Mouse (Mus musculus) ES-E14 (cell line): ENCODE measurements around the gene Zc3h10. TPM values are rescaled to one million over a fixed set of nuclear protein-coding genes. Genes with fewer than 3 reads are reported as not detected.

Source experiments
- DNase-seq: peaks from one replicate; pipeline ENCODE4 v3.0.0-alpha.2; 2013; ENCODE audit warnings: low read depth, low spot score
- H3K27ac ChIP-seq: 2 replicates; pipeline ENCODE4 v1.5.1; 2012; ENCODE audit warnings: low read depth, mild to moderate bottlenecking, low read length, moderate library complexity, mixed read lengths; ENCODE audit not compliant: poor library complexity, insufficient read depth, severe bottlenecking
- H3K36me3 ChIP-seq: 2 replicates; pipeline ENCODE4 v1.6.1; 2012; ENCODE audit warnings: mild to moderate bottlenecking, low read length, moderate library complexity, mixed read lengths; ENCODE audit not compliant: control insufficient read depth, poor library complexity, insufficient read depth, severe bottlenecking
- H3K4me1 ChIP-seq, 2 experiments: fragments of 150-350 bp in 1 of 2; sonication (generic) in 1 of 2; 2 replicates each; pipeline ENCODE4 v1.6.1; 2012; ENCODE audit warnings: low read length in 2 of 2, mild to moderate bottlenecking in 1 of 2, mixed read lengths in 1 of 2; ENCODE audit not compliant: control insufficient read depth in 2 of 2, insufficient read depth in 2 of 2, poor library complexity in 1 of 2
- H3K4me3 ChIP-seq, 2 experiments: fragments of 150-350 bp in 1 of 2; sonication (generic) in 1 of 2; 2 replicates each; pipeline ENCODE4 v1.5.1; 2012; ENCODE audit warnings: low read length in 2 of 2, low read depth in 1 of 2, mild to moderate bottlenecking in 1 of 2, mixed read lengths in 1 of 2; ENCODE audit not compliant: insufficient read depth in 1 of 2, poor library complexity in 1 of 2, severe bottlenecking in 1 of 2
- H3K9ac ChIP-seq: 2 replicates; pipeline ENCODE4 v1.6.1; 2012; ENCODE audit warnings: low read depth, mild to moderate bottlenecking, low read length, mixed read lengths; ENCODE audit not compliant: poor library complexity, insufficient read depth, severe bottlenecking
- H3K9me3 ChIP-seq: fragments of 150-350 bp; sonication (generic); 2 replicates; pipeline ENCODE4 v1.6.1; 2012; ENCODE audit warnings: low read depth, mild to moderate bottlenecking, low read length; ENCODE audit not compliant: control insufficient read depth, insufficient read depth
- CHD2 ChIP-seq: IDR thresholded peaks from 2 replicates; pipeline ENCODE4 v1.6.1; 2014; ENCODE audit warnings: mild to moderate bottlenecking, low read depth, low read length, inconsistent platforms
- HCFC1 ChIP-seq: IDR thresholded peaks from 2 replicates; pipeline ENCODE4 v1.6.1; 2012; ENCODE audit warnings: low read length, inconsistent platforms, borderline replicate concordance; ENCODE audit not compliant: insufficient read depth
- MAFK ChIP-seq: IDR thresholded peaks from 2 replicates; pipeline ENCODE4 v1.6.1; 2014; ENCODE audit warnings: mild to moderate bottlenecking, low read depth, low read length, inconsistent platforms; ENCODE audit not compliant: insufficient read depth
- ZC3H11A ChIP-seq: IDR thresholded peaks from 2 replicates; pipeline ENCODE4 v1.6.1; 2012; ENCODE audit warnings: low read depth, mild to moderate bottlenecking, inconsistent platforms, low read length, borderline replicate concordance
- ZNF384 ChIP-seq: IDR thresholded peaks from 2 replicates; pipeline ENCODE4 v1.6.1; 2012; ENCODE audit warnings: low read depth, low read length, inconsistent platforms
- in situ Hi-C, 2 experiments: fragments of 600-800 bp; cut with MboI; formaldehyde crosslinking; loops; one replicate each; pipeline ENCODE4 v1.15.1; 2025; ENCODE audit warnings: low sequenced_read_pairs in 2 of 2, inconsistent platforms in 1 of 2; ENCODE audit not compliant: unreplicated experiment in 2 of 2
- total RNA-seq: library from RNA; depleted of rRNA; stranded (reverse); fragments of 300-350 nt; gene quantifications from 2 replicates; pipeline ENCODE4 v1.2.3, GENCODE M21; 2012

Gene Zc3h10
- total RNA-seq, 1 experiment = 18.8 TPM

DNA sequence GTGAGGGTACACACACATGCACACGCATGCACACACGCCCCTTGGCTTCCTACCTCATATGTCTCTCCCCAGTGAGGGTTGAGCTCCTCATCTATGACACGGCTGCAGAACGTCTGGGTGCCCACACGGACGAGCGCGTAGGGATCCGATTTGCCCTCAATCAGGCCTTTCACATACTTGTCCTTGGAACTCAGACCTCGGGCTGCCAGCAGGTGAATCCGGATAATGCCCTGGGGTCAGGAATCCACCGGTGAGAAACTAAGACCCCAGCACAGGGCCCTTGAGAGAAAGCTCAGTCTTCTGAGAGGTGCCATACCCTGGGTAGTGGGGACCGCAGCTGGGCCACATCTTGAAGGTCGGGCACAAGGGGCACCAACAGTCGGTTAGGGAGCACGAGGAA lies 27.0 kb downstream of the Zc3h10 start:
- H3K36me3 ChIP-seq = peaks cover 22% of the 10 kb centered on the region
- no peak for DNase-seq
- TF ChIP-seq CHD2 (no peak), MAFK (no peak), ZNF384 (no peak), HCFC1 (no peak), ZC3H11A (no peak)
- H3K4me3 ChIP-seq = no peak overlapping the region
- in situ Hi-C loops = no loop called here
- no peak overlapping the region for H3K9ac ChIP-seq
- no peaks in the 10 kb centered on the region for H3K9me3 ChIP-seq
- H3K4me1 ChIP-seq = peaks cover 0 to 8% of the 10 kb centered on the region in 2 experiments; a peak in 2 of 4 replicates
- no peak overlapping the region for H3K27ac ChIP-seq

DNA sequence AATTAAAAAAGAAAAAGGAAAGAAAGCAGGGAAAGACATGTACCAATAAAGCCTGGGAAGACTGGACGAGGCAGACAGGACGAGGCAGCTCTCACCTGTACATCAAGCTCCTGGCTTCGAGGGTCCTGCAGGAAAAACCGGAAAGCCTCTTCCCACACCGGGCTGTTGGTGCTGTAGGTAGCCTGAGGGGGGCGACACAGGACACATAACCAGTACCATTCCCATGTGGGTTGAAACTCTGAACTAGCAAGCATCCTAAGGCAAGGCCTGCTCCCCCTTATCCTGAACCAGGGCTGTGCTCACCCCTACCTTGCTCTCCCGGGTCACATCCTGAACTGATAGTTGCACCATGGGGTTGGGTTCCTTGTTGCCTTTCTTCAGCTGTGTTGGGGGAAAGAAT lies 28.7 kb downstream of the Zc3h10 start:
- Histone ChIP-seq H3K27ac (no peak overlapping the region), H3K9me3 (no peaks in the 10 kb centered on the region), H3K9ac (no peak overlapping the region), H3K4me1 (peaks cover 0 to 10% of the 10 kb centered on the region in 2 experiments; a peak in 2 of 4 replicates), H3K4me3 (no peak overlapping the region), H3K36me3 (peaks cover 31% of the 10 kb centered on the region)
- in situ Hi-C loops = no loop called here
- no peak for TF ChIP-seq HCFC1
- no peak for TF ChIP-seq ZNF384
- no peak for TF ChIP-seq ZC3H11A
- TF ChIP-seq MAFK = no peak
- TF ChIP-seq CHD2 = no peak
- peak; percentile 46 for DNase-seq

DNA sequence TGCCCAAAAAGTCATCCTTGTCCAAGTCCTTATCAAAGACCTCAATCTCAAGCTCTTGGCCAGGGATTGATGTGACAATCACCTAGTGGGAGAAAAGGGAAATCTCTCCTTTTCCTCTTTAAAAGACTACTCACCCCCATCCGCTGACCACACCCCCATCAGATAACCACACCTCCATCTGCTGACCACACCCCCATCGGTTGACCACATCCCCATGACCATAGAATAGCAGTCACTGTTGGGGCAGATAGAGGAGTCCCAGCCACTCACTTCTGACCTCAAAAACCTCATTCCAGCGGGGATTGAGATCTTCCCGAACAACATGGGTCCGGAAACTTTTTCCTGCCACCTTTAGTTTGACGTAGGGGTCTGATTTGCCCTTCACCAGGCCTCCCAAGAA lies 30.9 kb downstream of the Zc3h10 start:
- Histone ChIP-seq H3K9ac (no peak overlapping the region), H3K4me1 (peaks cover 0 to 10% of the 10 kb centered on the region in 2 experiments; a peak in 2 of 4 replicates), H3K36me3 (peaks cover 39% of the 10 kb centered on the region), H3K4me3 (no peak overlapping the region), H3K27ac (no peak overlapping the region), H3K9me3 (no peaks in the 10 kb centered on the region)
- in situ Hi-C loops = no loop called here
- DNase-seq = no peak
- TF ChIP-seq ZNF384 = no peak
- TF ChIP-seq CHD2 = no peak
- TF ChIP-seq HCFC1 = no peak
- no peak for TF ChIP-seq ZC3H11A
- no peak for TF ChIP-seq MAFK

DNA sequence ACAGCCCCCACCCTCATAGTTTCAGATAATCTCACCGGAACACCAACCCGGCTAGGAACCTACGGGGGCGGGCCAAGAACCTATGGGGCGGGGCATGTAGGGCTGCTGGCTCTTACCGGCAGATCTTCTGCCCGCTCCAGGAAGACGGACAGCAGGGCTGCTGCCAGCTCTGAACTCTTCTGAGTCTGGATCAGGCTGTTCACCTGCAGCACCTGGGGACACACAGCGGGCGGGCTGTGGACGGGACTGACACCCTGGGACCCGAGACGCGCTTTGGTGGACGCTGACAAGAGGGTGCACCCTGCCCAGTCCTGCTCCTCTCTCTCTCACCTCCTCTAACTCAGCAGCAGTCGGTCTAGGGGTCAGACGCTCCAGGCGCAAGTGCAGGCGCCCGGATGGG lies 31.5 kb downstream of the Zc3h10 start:
- DNase-seq = no peak
- Histone ChIP-seq H3K27ac (no peak overlapping the region), H3K9ac (no peak overlapping the region), H3K9me3 (no peaks in the 10 kb centered on the region), H3K4me3 (peak overlapping the region; percentile 34 to 53), H3K36me3 (peaks cover 40% of the 10 kb centered on the region), H3K4me1 (peaks cover 0 to 10% of the 10 kb centered on the region in 2 experiments; a peak in 2 of 4 replicates)
- in situ Hi-C loops = no loop called here
- no peak for TF ChIP-seq MAFK
- no peak for TF ChIP-seq CHD2
- TF ChIP-seq HCFC1 = no peak
- TF ChIP-seq ZC3H11A = no peak
- no peak for TF ChIP-seq ZNF384

DNA sequence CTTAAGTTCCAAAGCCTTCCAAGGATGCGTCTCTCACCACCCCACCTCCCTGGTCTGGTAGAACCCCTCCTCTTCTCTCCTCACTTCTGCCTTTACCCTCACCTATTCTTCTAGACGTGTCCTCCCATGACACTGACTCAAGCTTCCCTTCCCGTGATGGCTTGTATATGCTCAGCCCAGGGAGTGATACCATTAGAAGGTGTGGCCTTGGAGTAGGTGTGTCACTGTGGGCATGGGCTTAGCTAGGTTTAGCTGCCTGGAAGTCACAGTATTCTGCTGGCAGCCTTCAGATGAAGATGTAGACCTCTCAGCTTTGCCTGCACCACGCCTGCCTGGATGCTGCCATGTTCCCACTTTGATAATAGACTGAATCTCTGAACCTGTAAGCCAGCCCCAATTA lies 32.5 kb downstream of the Zc3h10 start:
- H3K9me3 ChIP-seq = no peaks in the 10 kb centered on the region
- TF ChIP-seq ZC3H11A (no peak), CHD2 (no peak), MAFK (no peak), HCFC1 (no peak), ZNF384 (no peak)
- no peak overlapping the region for H3K4me3 ChIP-seq
- no peak for DNase-seq
- in situ Hi-C loops = no loop called here
- H3K36me3 ChIP-seq = peaks cover 35% of the 10 kb centered on the region
- no peak overlapping the region for H3K9ac ChIP-seq
- H3K27ac ChIP-seq = no peak overlapping the region
- peaks cover 0 to 10% of the 10 kb centered on the region in 2 experiments; a peak in 2 of 4 replicates for H3K4me1 ChIP-seq
